ENCODE assay signal across 14 mouse cellular contexts in the genomic region with DNA sequence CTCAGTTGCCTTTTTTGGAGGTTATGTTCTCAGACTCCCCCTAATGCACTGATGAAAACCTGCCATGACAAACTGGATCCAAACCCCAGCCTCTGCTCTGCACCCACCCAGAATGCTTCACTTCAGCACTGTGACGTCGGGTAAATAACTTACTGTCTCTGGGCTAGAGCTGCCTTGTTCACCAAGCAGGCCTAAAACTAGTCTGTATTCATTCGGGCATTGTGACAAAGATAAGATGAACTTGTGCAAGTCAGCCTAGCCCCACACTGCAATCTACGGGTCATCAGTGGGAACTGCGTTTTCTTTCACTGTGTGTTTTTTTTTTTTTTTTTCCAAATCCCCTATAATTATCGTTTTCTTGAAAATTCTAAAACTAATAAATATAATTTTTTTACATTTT. TPM values are rescaled to one million over a fixed set of nuclear protein-coding genes. Genes with fewer than 3 reads are reported as not detected.
A peak's percentile ranks its signal among the peaks of the same experiment; 100 is the strongest.
DNase-seq lines count a peak whose midpoint lies in the region; ATAC-seq and TF ChIP-seq lines count a peak whose summit lies in the region.
"Had no signal": no experiment of that assay in that cellular context is flagged by ENCODE, and none has a peak within 500 bp of the region (broad histone marks: within the 10 kb centered on the region; RNA-seq: fewer than 3 reads in every experiment).

No protein-coding gene starts in this region.

- WGBS in intestine, postnatal 0 days = 55% methylated on average over 6 of the region's 6 CpGs
- WGBS in intestine, embryonic 16.5 days = 61% methylated on average over 6 of the region's 6 CpGs
- 59% methylated on average over 6 of the region's 6 CpGs for WGBS in spleen, adult 2 months

- H3K4me3 ChIP-seq in intestine, postnatal 0 days (ENCODE audit: low read depth, low read length) = no peak overlapping the region
- no peak overlapping the region for H3K4me3 ChIP-seq in intestine, embryonic 16.5 days (ENCODE audit: low read length)
- H3K4me3 ChIP-seq in spleen, adult 2 months (ENCODE audit: extremely low read depth, insufficient read depth, insufficient read length) = no peak overlapping the region
- H3K4me3 ChIP-seq: heart, embryonic 13.5 days; hindbrain, embryonic 13.5 days; limb, embryonic 12.5 days; lung, embryonic 15.5 days; midbrain, embryonic 13.5 days had no signal

- TF ChIP-seq POLR2A in spleen, adult 2 months (IDR thresholded peaks at IDR 0.05; ENCODE audit: low read depth, low read length) = no peak

- H3K27ac ChIP-seq in intestine, postnatal 0 days (ENCODE audit: low read depth, low read length) = no peak overlapping the region
- no peak overlapping the region for H3K27ac ChIP-seq in intestine, embryonic 16.5 days (ENCODE audit: low read length)
- 0 out of 2 replicates have a peak overlapping the region, but pooled peaks have one; percentile 7 for H3K27ac ChIP-seq in spleen, adult 2 months (ENCODE audit: insufficient read depth, low read length)
- H3K27ac ChIP-seq: heart, embryonic 13.5 days; hindbrain, embryonic 13.5 days; limb, embryonic 12.5 days; lung, embryonic 15.5 days; midbrain, embryonic 13.5 days had no signal

- no peaks in the 10 kb centered on the region for H3K36me3 ChIP-seq in intestine, postnatal 0 days (ENCODE audit: control insufficient read depth, insufficient read depth)
- no peaks in the 10 kb centered on the region for H3K36me3 ChIP-seq in intestine, embryonic 16.5 days (ENCODE audit: control insufficient read depth, insufficient read depth, low read length)
- H3K36me3 ChIP-seq in spleen, adult 2 months (ENCODE audit: control insufficient read depth, insufficient read depth, low read length) = no peaks in the 10 kb centered on the region
- H3K36me3 ChIP-seq: G1E; heart, embryonic 13.5 days; hindbrain, embryonic 13.5 days; limb, embryonic 12.5 days; lung, embryonic 15.5 days; midbrain, embryonic 13.5 days had no signal

- no peak overlapping the region for H3K9ac ChIP-seq in intestine, postnatal 0 days (ENCODE audit: low read depth, low read length)
- no peak overlapping the region for H3K9ac ChIP-seq in intestine, embryonic 16.5 days (ENCODE audit: low read depth, low read length)
- H3K9ac ChIP-seq: heart, embryonic 13.5 days; hindbrain, embryonic 13.5 days; limb, embryonic 12.5 days; lung, embryonic 15.5 days; midbrain, embryonic 13.5 days had no signal

- peak; percentile 47 for TF ChIP-seq CTCF in intestine, postnatal 0 days (IDR thresholded peaks at IDR 0.05; ENCODE audit: low read depth)
- no peak for TF ChIP-seq CTCF in spleen, adult 2 months (IDR thresholded peaks at IDR 0.05; ENCODE audit: extremely low read depth, insufficient read depth, insufficient read length, insufficient replicate concordance)

- no peaks in the 10 kb centered on the region for H3K27me3 ChIP-seq in intestine, postnatal 0 days (replicated peaks; ENCODE audit: control insufficient read depth, insufficient read depth, low read length)
- H3K27me3 ChIP-seq in intestine, embryonic 16.5 days (replicated peaks; ENCODE audit: control insufficient read depth, insufficient read depth, low read length) = no peaks in the 10 kb centered on the region
- no peaks in the 10 kb centered on the region for H3K27me3 ChIP-seq in spleen, adult 2 months (ENCODE audit: control insufficient read depth, insufficient read depth, low read length)

- DNase-seq in spleen, adult 2 months (ENCODE audit: low read depth in 1 of 2, low spot score in 2 of 2) = no peak
- no peak for DNase-seq in spleen, postnatal 4 days (ENCODE audit: low spot score in 2 of 2)
- peak; percentile 29 for DNase-seq in NIH3T3 (ENCODE audit: low read depth)
- DNase-seq in thymus, postnatal 25 days = peak; percentile 21
- no peak for DNase-seq in left cerebral cortex, adult 9 months (ENCODE audit: low spot score in 2 of 2)
- DNase-seq: cerebellum, postnatal 10 days had no signal

- no peaks in the 10 kb centered on the region for H3K9me3 ChIP-seq in intestine, postnatal 0 days (ENCODE audit: control insufficient read depth)
- H3K9me3 ChIP-seq in intestine, embryonic 16.5 days (ENCODE audit: control insufficient read depth, low read length) = no peaks in the 10 kb centered on the region
- H3K9me3 ChIP-seq: G1E; heart, embryonic 13.5 days; hindbrain, embryonic 13.5 days; limb, embryonic 12.5 days; lung, embryonic 15.5 days; midbrain, embryonic 13.5 days had no signal

- peaks cover 4% of the 10 kb centered on the region for H3K4me1 ChIP-seq in intestine, postnatal 0 days (replicated peaks; ENCODE audit: control insufficient read depth, insufficient read depth, low read length)
- peaks cover 11% of the 10 kb centered on the region for H3K4me1 ChIP-seq in intestine, embryonic 16.5 days (ENCODE audit: control insufficient read depth, insufficient read depth, low read length)
- H3K4me1 ChIP-seq in spleen, adult 2 months (ENCODE audit: control insufficient read depth, insufficient read depth, insufficient read length) = peaks cover 5% of the 10 kb centered on the region; the same call in 1 of the 2 replicates

- no peak for ATAC-seq in intestine, postnatal 0 days
- ATAC-seq in intestine, embryonic 16.5 days = no peak
- ATAC-seq: midbrain, embryonic 13.5 days had no signal

- H3K4me2 ChIP-seq in intestine, postnatal 0 days (replicated peaks; ENCODE audit: low read depth) = no peak overlapping the region
- no peak overlapping the region for H3K4me2 ChIP-seq in intestine, embryonic 16.5 days (ENCODE audit: low read depth, low read length)
- H3K4me2 ChIP-seq: heart, embryonic 13.5 days; hindbrain, embryonic 13.5 days; limb, embryonic 12.5 days; lung, embryonic 15.5 days; midbrain, embryonic 13.5 days had no signal

RNA-seq across cellular contexts. Expression of gene Tefm, which starts 5.8 kb away (rescaled TPM):
- polyA plus RNA-seq in intestine, postnatal 0 days (2015; fragmentation: Nextera tagmentation; extraction: Ambion mirVana) = 15.0 and 16.3 TPM in 2 replicates
- 28.8 and 33.1 TPM in 2 replicates for polyA plus RNA-seq in intestine, embryonic 16.5 days (2015; fragmentation: Nextera tagmentation; extraction: Ambion mirVana)
- 1.9 and 2.2 TPM in 2 replicates for polyA plus RNA-seq in spleen, adult 2 months (2012; rRNA removed)

RNA-seq across cellular contexts. Expression of gene Adap2, which starts 6.2 kb away (rescaled TPM):
- polyA plus RNA-seq in intestine, postnatal 0 days (2015; fragmentation: Nextera tagmentation; extraction: Ambion mirVana) = 11.7 and 11.9 TPM in 2 replicates
- polyA plus RNA-seq in intestine, embryonic 16.5 days (2015; fragmentation: Nextera tagmentation; extraction: Ambion mirVana) = 4.9 and 5.1 TPM in 2 replicates
- polyA plus RNA-seq in spleen, adult 2 months (2012; rRNA removed) = 12.6 and 16.4 TPM in 2 replicates
- polyA plus RNA-seq: G1E had no signal

RNA-seq across cellular contexts. Expression of gene Rnf135, which starts 35.9 kb away (rescaled TPM):
- polyA plus RNA-seq in intestine, postnatal 0 days (2015; fragmentation: Nextera tagmentation; extraction: Ambion mirVana) = 8.9 and 9.1 TPM in 2 replicates
- 11.7 and 11.8 TPM in 2 replicates for polyA plus RNA-seq in intestine, embryonic 16.5 days (2015; fragmentation: Nextera tagmentation; extraction: Ambion mirVana)
- polyA plus RNA-seq in spleen, adult 2 months (2012; rRNA removed) = 7.3 and 10.0 TPM in 2 replicates

RNA-seq across cellular contexts. Expression of gene Atad5, which starts 58.5 kb away (rescaled TPM):
- polyA plus RNA-seq in intestine, postnatal 0 days (2015; fragmentation: Nextera tagmentation; extraction: Ambion mirVana) = 2.2 and 2.4 TPM in 2 replicates
- 4.7 and 5.6 TPM in 2 replicates for polyA plus RNA-seq in intestine, embryonic 16.5 days (2015; fragmentation: Nextera tagmentation; extraction: Ambion mirVana)
- 0.60 and 0.62 TPM in 2 replicates for polyA plus RNA-seq in spleen, adult 2 months (2012; rRNA removed)

Comparison
In these comparisons a context has a peak if more than half of its experiments do, and no peak if none do; other contexts are left out.
1. DNase-seq: peak in NIH3T3 (single experiment) and thymus, postnatal 25 days (single experiment); none in spleen, adult 2 months (0 of 2), spleen, postnatal 4 days (0 of 2) and left cerebral cortex, adult 9 months (0 of 2).